Mouse (Mus musculus): ENCODE data around the gene Stxbp1.

GRCm38 (mm10) chr2:32816497-32816896, 30.5 kb downstream of the Stxbp1 start:
- no peak for TF ChIP-seq CTCF (IDR thresholded peaks at IDR 0.05; ENCODE audit: extremely low read depth, insufficient read length, insufficient replicate concordance, low read depth, low read length)
- no peak for TF ChIP-seq POLR2A (IDR thresholded peaks at IDR 0.05; ENCODE audit: low read depth, low read length)
